Mouse (Mus musculus): ENCODE measurements at regions not wholly inside any gene's neighbourhood (a gene's known extent, or its start where the extent isn't known, plus 50 kb on each side); places are given as distances from the start of the nearest gene placed in this dataset.
A peak's percentile ranks its signal among the peaks of the same experiment; 100 is the strongest.

- Histone ChIP-seq H3K36me3 (no peaks in the 10 kb centered on the region), H3K4me2 (replicated peaks) (peak overlapping the region; percentile 64), H3K4me3 (replicated peaks) (no peak overlapping the region), H3K27ac (no peak overlapping the region), H3K9ac (no peak overlapping the region), H3K9me3 (no peaks in the 10 kb centered on the region), H3K27me3 (replicated peaks) (no peaks in the 10 kb centered on the region), H3K4me1 (replicated peaks) (peaks cover 2% of the 10 kb centered on the region; the same call in 1 of the 2 replicates)
- 4% methylated on average over 6 of the region's 15 CpGs for WGBS
- ATAC-seq: peak; percentile 36
Observed at GRCm38 (mm10) chr5:126733470-126733869, 508.1 kb upstream of the Tmem132c start.

- Histone ChIP-seq H3K36me3 (no peaks in the 10 kb centered on the region), H3K4me3 (replicated peaks) (no peak overlapping the region), H3K4me1 (replicated peaks) (peaks cover 2% of the 10 kb centered on the region; the same call in 1 of the 2 replicates), H3K9ac (no peak overlapping the region), H3K27me3 (replicated peaks) (no peaks in the 10 kb centered on the region), H3K27ac (no peak overlapping the region), H3K9me3 (no peaks in the 10 kb centered on the region), H3K4me2 (replicated peaks) (no peak overlapping the region)
- no peak for ATAC-seq
Observed at GRCm38 (mm10) chr5:126735733-126736132, 505.9 kb upstream of the Tmem132c start.

- no peaks in the 10 kb centered on the region for H3K27me3 ChIP-seq (replicated peaks)
- no peak overlapping the region for H3K27ac ChIP-seq
- WGBS: 79% methylated on average over 4 of the region's 4 CpGs
- H3K9ac ChIP-seq: no peak overlapping the region
- no peaks in the 10 kb centered on the region for H3K36me3 ChIP-seq
- no peak overlapping the region for H3K4me3 ChIP-seq (replicated peaks)
- no peaks in the 10 kb centered on the region for H3K9me3 ChIP-seq
- H3K4me2 ChIP-seq (replicated peaks): no peak overlapping the region
- ATAC-seq: no peak
- peaks cover 2% of the 10 kb centered on the region; the same call in 1 of the 2 replicates for H3K4me1 ChIP-seq (replicated peaks)
Observed at GRCm38 (mm10) chr5:126737681-126738080, 503.9 kb upstream of the Tmem132c start.

GRCm38 (mm10) chr5:126740861-126741410 is 500.7 kb upstream of the Tmem132c start:
- Histone ChIP-seq H3K9me3 (no peaks in the 10 kb centered on the region), H3K4me1 (replicated peaks) (no peaks in the 10 kb centered on the region), H3K4me2 (replicated peaks) (no peak overlapping the region), H3K36me3 (no peaks in the 10 kb centered on the region), H3K27ac (no peak overlapping the region), H3K27me3 (replicated peaks) (no peaks in the 10 kb centered on the region), H3K9ac (no peak overlapping the region), H3K4me3 (replicated peaks) (no peak overlapping the region)
- ATAC-seq: no peak
- WGBS: 54% methylated on average over 10 of the region's 10 CpGs

GRCm38 (mm10) chr5:126755107-126755506 is 486.5 kb upstream of the Tmem132c start:
- 17% methylated on average over 1 of the region's 1 CpGs for WGBS
- no peak for ATAC-seq
- no peaks in the 10 kb centered on the region for H3K27me3 ChIP-seq (replicated peaks)
- H3K4me1 ChIP-seq (replicated peaks): no peaks in the 10 kb centered on the region
- no peak overlapping the region for H3K27ac ChIP-seq
- H3K4me2 ChIP-seq (replicated peaks): no peak overlapping the region
- H3K9ac ChIP-seq: no peak overlapping the region
- H3K9me3 ChIP-seq: no peaks in the 10 kb centered on the region
- H3K36me3 ChIP-seq: no peaks in the 10 kb centered on the region
- H3K4me3 ChIP-seq (replicated peaks): no peak overlapping the region

GRCm38 (mm10) chr5:126765037-126765707 is 476.4 kb upstream of the Tmem132c start:
- Histone ChIP-seq H3K9me3 (no peaks in the 10 kb centered on the region), H3K4me2 (replicated peaks) (no peak overlapping the region), H3K4me3 (replicated peaks) (no peak overlapping the region), H3K36me3 (no peaks in the 10 kb centered on the region), H3K9ac (no peak overlapping the region), H3K27me3 (replicated peaks) (no peaks in the 10 kb centered on the region; the same call in 1 of the 2 replicates), H3K27ac (no peak overlapping the region), H3K4me1 (replicated peaks) (no peaks in the 10 kb centered on the region)
- 17% methylated on average over 4 of the region's 4 CpGs for WGBS
- no peak for ATAC-seq

- ATAC-seq: no peak
- Histone ChIP-seq H3K27me3 (replicated peaks) (no peaks in the 10 kb centered on the region; the same call in 1 of the 2 replicates), H3K4me1 (replicated peaks) (no peaks in the 10 kb centered on the region), H3K4me2 (replicated peaks) (no peak overlapping the region), H3K9me3 (no peaks in the 10 kb centered on the region), H3K4me3 (replicated peaks) (no peak overlapping the region), H3K9ac (no peak overlapping the region), H3K36me3 (no peaks in the 10 kb centered on the region), H3K27ac (no peak overlapping the region)
- WGBS: 28% methylated on average over 11 of the region's 11 CpGs
Observed at GRCm38 (mm10) chr5:126769031-126769430, 472.6 kb upstream of the Tmem132c start.

GRCm38 (mm10) chr5:126787706-126788610 is 453.6 kb upstream of the Tmem132c start:
- Histone ChIP-seq H3K27me3 (replicated peaks) (0 out of 2 replicates have a peak, but pooled peaks cover 3% of the 10 kb centered on the region), H3K4me2 (replicated peaks) (peak overlapping the region; percentile 70), H3K4me3 (replicated peaks) (peak overlapping the region; percentile 33), H3K27ac (no peak overlapping the region), H3K36me3 (no peaks in the 10 kb centered on the region), H3K4me1 (replicated peaks) (peaks cover 3% of the 10 kb centered on the region; the same call in 1 of the 2 replicates), H3K9me3 (no peaks in the 10 kb centered on the region), H3K9ac (no peak overlapping the region)
- peak; percentile 85 for ATAC-seq
- 6% methylated on average over 29 of the region's 29 CpGs for WGBS

- H3K4me2 ChIP-seq (replicated peaks): no peak overlapping the region
Observed at GRCm38 (mm10) chr5:126799698-126800279, 441.8 kb upstream of the Tmem132c start.

GRCm38 (mm10) chr5:126806656-126807055 is 435.0 kb upstream of the Tmem132c start:
- Histone ChIP-seq H3K27ac (no peak overlapping the region), H3K36me3 (no peaks in the 10 kb centered on the region), H3K4me2 (replicated peaks) (no peak overlapping the region), H3K9ac (no peak overlapping the region), H3K9me3 (no peaks in the 10 kb centered on the region), H3K27me3 (replicated peaks) (no peaks in the 10 kb centered on the region), H3K4me3 (replicated peaks) (no peak overlapping the region), H3K4me1 (replicated peaks) (no peaks in the 10 kb centered on the region)
- ATAC-seq: no peak

More at GRCm38 (mm10) chr5:126799698-126800279, 441.8 kb upstream of the Tmem132c start:
- Histone ChIP-seq H3K36me3 (no peaks in the 10 kb centered on the region), H3K4me1 (replicated peaks) (no peaks in the 10 kb centered on the region), H3K4me3 (replicated peaks) (no peak overlapping the region), H3K9me3 (no peaks in the 10 kb centered on the region), H3K9ac (no peak overlapping the region), H3K27me3 (replicated peaks) (no peaks in the 10 kb centered on the region), H3K27ac (no peak overlapping the region)
- ATAC-seq: no peak
- WGBS: 88% methylated on average over 8 of the region's 8 CpGs

GRCm38 (mm10) chr5:126816069-126816468 is 425.5 kb upstream of the Tmem132c start:
- no peak for ATAC-seq
- no peak overlapping the region for H3K4me3 ChIP-seq (replicated peaks)
- H3K27ac ChIP-seq: no peak overlapping the region
- no peaks in the 10 kb centered on the region for H3K36me3 ChIP-seq
- H3K4me2 ChIP-seq (replicated peaks): no peak overlapping the region
- H3K9me3 ChIP-seq: no peaks in the 10 kb centered on the region
- H3K4me1 ChIP-seq (replicated peaks): no peaks in the 10 kb centered on the region
- no peak overlapping the region for H3K9ac ChIP-seq
- H3K27me3 ChIP-seq (replicated peaks): no peaks in the 10 kb centered on the region

GRCm38 (mm10) chr5:126835440-126835839 is 406.2 kb upstream of the Tmem132c start:
- ATAC-seq: no peak
- 85% methylated on average over 3 of the region's 3 CpGs for WGBS
- H3K36me3 ChIP-seq: no peaks in the 10 kb centered on the region
- no peak overlapping the region for H3K4me3 ChIP-seq (replicated peaks)
- H3K4me1 ChIP-seq (replicated peaks): no peaks in the 10 kb centered on the region
- no peak overlapping the region for H3K27ac ChIP-seq
- H3K9ac ChIP-seq: no peak overlapping the region
- no peak overlapping the region for H3K4me2 ChIP-seq (replicated peaks)
- no peaks in the 10 kb centered on the region for H3K9me3 ChIP-seq
- H3K27me3 ChIP-seq (replicated peaks): no peaks in the 10 kb centered on the region
